Mouse (Mus musculus): ENCODE measurements around the gene Ptprh.

DNA sequence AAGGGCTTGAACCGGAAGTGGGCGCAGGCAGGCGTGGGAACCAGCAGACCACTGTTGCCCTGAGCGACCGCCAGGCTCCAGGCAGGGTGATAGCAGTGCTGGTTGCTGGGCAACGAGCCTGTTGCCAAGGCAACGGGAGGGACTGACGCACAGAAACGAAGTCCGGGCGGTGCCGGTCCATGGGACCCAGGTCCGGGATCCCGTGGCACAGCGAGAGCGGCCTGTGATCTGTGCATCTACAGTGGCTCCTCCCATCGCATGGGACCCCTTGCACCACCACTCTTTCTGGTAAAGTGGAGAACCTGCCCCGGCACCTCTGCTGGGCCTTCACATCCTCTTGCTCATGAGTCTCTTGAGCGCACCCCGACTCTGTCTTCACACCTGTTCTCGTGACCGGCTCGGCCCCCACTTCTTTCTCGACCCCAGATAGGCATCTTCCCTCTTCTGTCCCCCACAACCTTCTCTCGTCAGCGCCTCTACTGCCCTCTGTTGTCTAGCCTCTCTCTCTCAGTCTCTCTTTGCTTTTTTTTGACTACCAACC, 57.2 kb downstream of the Ptprh start:
- TF ChIP-seq CTCF (IDR thresholded peaks at IDR 0.05; ENCODE audit: insufficient read depth, low read length) (no peak), POLR2A (IDR thresholded peaks at IDR 0.05; ENCODE audit: borderline replicate concordance, extremely low read depth, low read depth, low read length) (no peak)

Measured in lung, adult 2 months (tissue).